Mouse (Mus musculus): ENCODE results near the gene Psmd14. TPM values are rescaled to one million over a fixed set of nuclear protein-coding genes. Genes with fewer than 3 reads are reported as not detected.

Psmd14 gene
- polyA plus RNA-seq, 1 experiment from 2014 or later, result 152 TPM

DNA sequence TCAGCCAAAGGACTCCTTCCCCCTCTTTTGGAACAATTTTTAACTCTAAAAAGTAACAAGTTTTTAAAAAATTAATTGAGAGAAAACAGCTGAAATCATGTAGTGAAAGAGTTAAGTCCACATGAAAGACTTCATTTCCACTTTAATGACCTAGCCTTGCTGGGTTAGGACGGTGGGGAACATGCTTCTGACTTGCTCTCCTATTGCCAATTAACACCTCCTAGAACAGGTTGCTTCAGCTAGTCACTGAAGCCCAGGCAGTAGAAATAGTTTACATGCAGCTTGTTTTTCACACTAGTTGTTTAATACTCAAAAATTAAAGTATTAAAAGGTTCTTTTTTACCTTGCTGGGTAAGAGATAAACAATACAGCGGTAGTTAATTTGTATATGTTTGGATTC, 39.8 kb downstream of the Psmd14 start:
- H3K9me3 ChIP-seq (replicated peaks; ENCODE audit: control insufficient read depth, low read length), result no peaks in the 10 kb centered on the region
- no peaks in the 10 kb centered on the region for H3K27me3 ChIP-seq (ENCODE audit: control insufficient read depth, insufficient read depth, low read length)
- no peak overlapping the region for H3K27ac ChIP-seq (ENCODE audit: low read length)
- H3K9ac ChIP-seq (ENCODE audit: low read length), result no peak overlapping the region
- H3K36me3 ChIP-seq (ENCODE audit: control insufficient read depth, insufficient read depth, low read length), result no peaks in the 10 kb centered on the region
- H3K4me2 ChIP-seq (ENCODE audit: low read depth, low read length), result no peak overlapping the region
- no peaks in the 10 kb centered on the region for H3K4me1 ChIP-seq (ENCODE audit: control insufficient read depth, insufficient read depth, low read length)
- 60% methylated on average over 2 of the region's 2 CpGs for WGBS
- ATAC-seq (ENCODE audit: insufficient read depth, low FRiP score), result no peak
- no peak overlapping the region for H3K4me3 ChIP-seq (replicated peaks; ENCODE audit: low read length)

DNA sequence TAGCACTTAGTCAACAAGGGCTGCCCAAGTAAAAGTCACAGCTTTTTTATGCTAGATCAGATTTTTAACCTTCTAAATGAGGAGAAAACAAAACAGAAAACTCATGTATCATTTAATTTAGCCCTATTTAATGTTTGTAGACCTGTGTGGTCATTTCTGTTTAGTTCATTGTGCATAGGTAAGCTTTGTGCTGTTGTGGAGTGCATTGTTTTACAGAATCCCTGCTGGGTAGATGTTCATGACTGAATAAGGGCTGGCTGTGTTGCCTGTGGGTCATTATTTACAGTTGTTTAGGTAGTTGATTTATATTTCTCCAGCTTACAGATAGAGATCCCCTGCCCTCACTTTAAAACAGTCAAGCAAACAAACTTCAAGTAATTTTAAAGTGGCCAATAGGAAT, 40.9 kb downstream of the Psmd14 start:
- no peak for ATAC-seq (ENCODE audit: insufficient read depth, low FRiP score)

GRCm38 (mm10) chr2:61754989-61755388, 43.5 kb downstream of the Psmd14 start:
- no peak overlapping the region for H3K27ac ChIP-seq (ENCODE audit: low read length)
- no peaks in the 10 kb centered on the region for H3K36me3 ChIP-seq (ENCODE audit: control insufficient read depth, insufficient read depth, low read length)
- H3K4me2 ChIP-seq (ENCODE audit: low read depth, low read length), result no peak overlapping the region
- H3K27me3 ChIP-seq (ENCODE audit: control insufficient read depth, insufficient read depth, low read length), result no peaks in the 10 kb centered on the region
- no peak overlapping the region for H3K4me3 ChIP-seq (replicated peaks; ENCODE audit: low read length)
- H3K9me3 ChIP-seq (replicated peaks; ENCODE audit: control insufficient read depth, low read length), result no peaks in the 10 kb centered on the region
- no peaks in the 10 kb centered on the region for H3K4me1 ChIP-seq (ENCODE audit: control insufficient read depth, insufficient read depth, low read length)
- no peak overlapping the region for H3K9ac ChIP-seq (ENCODE audit: low read length)
- no peak for ATAC-seq (ENCODE audit: insufficient read depth, low FRiP score)

More for the DNA sequence above, 40.9 kb downstream of the Psmd14 start:
- Histone ChIP-seq H3K4me3 (replicated peaks; ENCODE audit: low read length) (no peak overlapping the region), H3K27ac (ENCODE audit: low read length) (no peak overlapping the region), H3K36me3 (ENCODE audit: control insufficient read depth, insufficient read depth, low read length) (no peaks in the 10 kb centered on the region), H3K27me3 (ENCODE audit: control insufficient read depth, insufficient read depth, low read length) (no peaks in the 10 kb centered on the region), H3K4me1 (ENCODE audit: control insufficient read depth, insufficient read depth, low read length) (no peaks in the 10 kb centered on the region), H3K9me3 (replicated peaks; ENCODE audit: control insufficient read depth, low read length) (no peaks in the 10 kb centered on the region), H3K9ac (ENCODE audit: low read length) (no peak overlapping the region), H3K4me2 (ENCODE audit: low read depth, low read length) (no peak overlapping the region)

DNA sequence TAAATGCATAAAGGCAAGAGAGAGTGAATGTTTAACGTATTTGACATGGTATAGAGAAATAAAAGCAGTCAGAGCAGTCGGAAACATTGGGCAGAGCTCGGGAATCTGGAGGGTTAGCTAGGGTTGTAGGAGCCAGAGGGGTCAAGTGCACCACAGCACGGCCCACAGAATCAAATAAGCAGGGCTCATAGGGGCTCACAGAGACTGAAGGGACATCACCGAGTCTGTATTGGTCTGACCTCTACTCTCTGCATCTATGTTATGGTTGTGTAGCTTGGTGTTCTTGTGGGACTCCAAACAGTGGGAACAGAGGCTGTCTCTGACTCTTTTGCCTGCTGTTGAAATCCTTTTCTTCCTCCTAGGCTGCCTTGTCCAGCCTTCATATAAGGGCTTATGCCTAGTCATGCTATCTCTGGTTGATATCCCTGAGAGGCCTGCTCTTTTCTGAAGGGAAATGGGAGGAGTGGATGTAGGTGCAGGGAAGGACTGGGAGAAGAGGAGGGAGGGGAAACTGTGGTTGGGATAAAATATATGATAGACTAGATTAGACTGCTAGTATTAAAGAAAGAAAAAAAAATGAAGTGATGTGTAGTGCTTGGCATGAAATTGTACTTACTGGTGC, 47.9 kb downstream of the Psmd14 start:
- no peaks in the 10 kb centered on the region for H3K9me3 ChIP-seq (replicated peaks; ENCODE audit: control insufficient read depth, low read length)
- H3K4me1 ChIP-seq (ENCODE audit: control insufficient read depth, insufficient read depth, low read length), result no peaks in the 10 kb centered on the region
- H3K9ac ChIP-seq (ENCODE audit: low read length), result no peak overlapping the region
- H3K4me3 ChIP-seq (replicated peaks; ENCODE audit: low read length), result no peak overlapping the region
- H3K27ac ChIP-seq (ENCODE audit: low read length), result no peak overlapping the region
- no peak overlapping the region for H3K4me2 ChIP-seq (ENCODE audit: low read depth, low read length)
- H3K27me3 ChIP-seq (ENCODE audit: control insufficient read depth, insufficient read depth, low read length), result no peaks in the 10 kb centered on the region
- no peaks in the 10 kb centered on the region for H3K36me3 ChIP-seq (ENCODE audit: control insufficient read depth, insufficient read depth, low read length)
- no peak for ATAC-seq (ENCODE audit: insufficient read depth, low FRiP score)
- WGBS, result 64% methylated on average over 5 of the region's 5 CpGs

DNA sequence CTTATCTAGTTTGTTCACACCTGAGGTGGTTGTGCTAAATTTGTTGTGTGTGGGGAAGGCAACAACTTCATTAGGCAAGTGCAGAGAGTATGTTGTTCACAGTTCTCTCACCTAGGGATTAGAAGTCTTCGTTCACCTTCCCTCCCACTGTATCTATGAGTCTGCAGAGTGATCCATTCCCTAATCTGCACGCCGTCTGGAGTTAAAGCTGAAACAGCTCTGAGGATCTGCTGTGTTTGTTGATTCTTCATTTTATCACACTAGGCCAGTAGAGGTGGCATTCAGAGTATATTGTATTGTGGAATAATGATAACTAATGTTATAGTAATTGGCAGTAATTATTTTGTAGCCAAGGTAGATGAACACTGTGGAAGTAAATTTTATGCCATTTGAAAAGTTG, 48.5 kb downstream of the Psmd14 start:
- no peaks in the 10 kb centered on the region for H3K36me3 ChIP-seq (ENCODE audit: control insufficient read depth, insufficient read depth, low read length)
- H3K27ac ChIP-seq (ENCODE audit: low read length), result no peak overlapping the region
- ATAC-seq (ENCODE audit: insufficient read depth, low FRiP score), result no peak
- no peak overlapping the region for H3K4me2 ChIP-seq (ENCODE audit: low read depth, low read length)
- WGBS, result 77% methylated on average over 3 of the region's 3 CpGs
- H3K9me3 ChIP-seq (replicated peaks; ENCODE audit: control insufficient read depth, low read length), result no peaks in the 10 kb centered on the region
- no peaks in the 10 kb centered on the region for H3K4me1 ChIP-seq (ENCODE audit: control insufficient read depth, insufficient read depth, low read length)
- no peak overlapping the region for H3K4me3 ChIP-seq (replicated peaks; ENCODE audit: low read length)
- H3K9ac ChIP-seq (ENCODE audit: low read length), result no peak overlapping the region
- H3K27me3 ChIP-seq (ENCODE audit: control insufficient read depth, insufficient read depth, low read length), result no peaks in the 10 kb centered on the region

GRCm38 (mm10) chr2:61764470-61765105, 53.1 kb downstream of the Psmd14 start:
- H3K27ac ChIP-seq (ENCODE audit: low read length), result no peak overlapping the region
- no peak overlapping the region for H3K4me2 ChIP-seq (ENCODE audit: low read depth, low read length)
- no peaks in the 10 kb centered on the region for H3K9me3 ChIP-seq (replicated peaks; ENCODE audit: control insufficient read depth, low read length)
- WGBS, result 71% methylated on average over 6 of the region's 6 CpGs
- no peaks in the 10 kb centered on the region for H3K4me1 ChIP-seq (ENCODE audit: control insufficient read depth, insufficient read depth, low read length)
- no peak overlapping the region for H3K4me3 ChIP-seq (replicated peaks; ENCODE audit: low read length)
- no peaks in the 10 kb centered on the region for H3K36me3 ChIP-seq (ENCODE audit: control insufficient read depth, insufficient read depth, low read length)
- H3K9ac ChIP-seq (ENCODE audit: low read length), result no peak overlapping the region
- H3K27me3 ChIP-seq (ENCODE audit: control insufficient read depth, insufficient read depth, low read length), result no peaks in the 10 kb centered on the region
- no peak for ATAC-seq (ENCODE audit: insufficient read depth, low FRiP score)

DNA sequence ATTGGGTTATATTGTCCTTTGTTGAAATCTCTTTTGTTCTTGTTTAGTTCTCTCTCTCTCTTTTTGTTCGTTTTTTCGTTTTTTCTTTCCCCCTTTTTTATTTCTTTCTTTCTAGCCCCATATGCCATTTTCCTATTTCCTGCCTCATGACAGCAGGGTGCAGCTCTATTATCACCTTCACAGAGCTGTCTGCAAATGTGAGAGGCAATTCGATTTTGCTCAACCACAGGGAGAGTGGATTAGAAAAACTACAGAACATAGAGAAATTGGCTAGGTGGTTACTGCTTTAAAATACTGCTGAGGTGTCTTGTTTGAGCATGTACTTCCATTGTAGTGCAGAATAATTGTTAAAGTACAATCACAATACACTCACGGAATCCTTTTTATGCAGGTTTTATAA, 54.0 kb downstream of the Psmd14 start:
- no peak overlapping the region for H3K4me3 ChIP-seq (replicated peaks; ENCODE audit: low read length)
- no peaks in the 10 kb centered on the region for H3K4me1 ChIP-seq (ENCODE audit: control insufficient read depth, insufficient read depth, low read length)
- no peak overlapping the region for H3K27ac ChIP-seq (ENCODE audit: low read length)
- ATAC-seq (ENCODE audit: insufficient read depth, low FRiP score), result no peak
- WGBS, result 78% methylated on average over 4 of the region's 4 CpGs
- H3K36me3 ChIP-seq (ENCODE audit: control insufficient read depth, insufficient read depth, low read length), result no peaks in the 10 kb centered on the region
- H3K9me3 ChIP-seq (replicated peaks; ENCODE audit: control insufficient read depth, low read length), result no peaks in the 10 kb centered on the region
- H3K4me2 ChIP-seq (ENCODE audit: low read depth, low read length), result no peak overlapping the region
- no peak overlapping the region for H3K9ac ChIP-seq (ENCODE audit: low read length)
- no peaks in the 10 kb centered on the region for H3K27me3 ChIP-seq (ENCODE audit: control insufficient read depth, insufficient read depth, low read length)

GRCm38 (mm10) chr2:61780794-61781193, 69.3 kb downstream of the Psmd14 start:
- no peaks in the 10 kb centered on the region for H3K27me3 ChIP-seq (ENCODE audit: control insufficient read depth, insufficient read depth, low read length)

GRCm38 (mm10) chr2:61794960-61795359, 83.5 kb downstream of the Psmd14 start:
- Histone ChIP-seq H3K4me3 (replicated peaks; ENCODE audit: low read length) (no peak overlapping the region), H3K9ac (ENCODE audit: low read length) (no peak overlapping the region), H3K4me2 (ENCODE audit: low read depth, low read length) (no peak overlapping the region), H3K27ac (ENCODE audit: low read length) (no peak overlapping the region), H3K27me3 (ENCODE audit: control insufficient read depth, insufficient read depth, low read length) (no peaks in the 10 kb centered on the region), H3K36me3 (ENCODE audit: control insufficient read depth, insufficient read depth, low read length) (no peaks in the 10 kb centered on the region), H3K9me3 (replicated peaks; ENCODE audit: control insufficient read depth, low read length) (no peaks in the 10 kb centered on the region), H3K4me1 (ENCODE audit: control insufficient read depth, insufficient read depth, low read length) (no peaks in the 10 kb centered on the region)
- WGBS, result 72% methylated on average over 5 of the region's 5 CpGs
- ATAC-seq (ENCODE audit: insufficient read depth, low FRiP score), result no peak

More at GRCm38 (mm10) chr2:61780794-61781193, 69.3 kb downstream of the Psmd14 start:
- Histone ChIP-seq H3K4me1 (ENCODE audit: control insufficient read depth, insufficient read depth, low read length) (no peaks in the 10 kb centered on the region), H3K9me3 (replicated peaks; ENCODE audit: control insufficient read depth, low read length) (no peaks in the 10 kb centered on the region), H3K27ac (ENCODE audit: low read length) (no peak overlapping the region), H3K9ac (ENCODE audit: low read length) (no peak overlapping the region), H3K36me3 (ENCODE audit: control insufficient read depth, insufficient read depth, low read length) (0 out of 2 replicates have a peak, but pooled peaks cover 5% of the 10 kb centered on the region), H3K4me2 (ENCODE audit: low read depth, low read length) (no peak overlapping the region), H3K4me3 (replicated peaks; ENCODE audit: low read length) (no peak overlapping the region)
- no peak for ATAC-seq (ENCODE audit: insufficient read depth, low FRiP score)

Measured in stomach, embryonic 16.5 days (tissue).